Mouse (Mus musculus) right cerebral cortex, postnatal 4 days (tissue): ENCODE measurements at regions not wholly inside any gene's neighbourhood (a gene's known extent, or its start where the extent isn't known, plus 50 kb on each side); places are given as distances from the start of the nearest gene placed in this dataset.

Source experiments
- DNase-seq: peaks from one replicate; pipeline ENCODE4 v3.0.0-alpha.2; 2022

DNA sequence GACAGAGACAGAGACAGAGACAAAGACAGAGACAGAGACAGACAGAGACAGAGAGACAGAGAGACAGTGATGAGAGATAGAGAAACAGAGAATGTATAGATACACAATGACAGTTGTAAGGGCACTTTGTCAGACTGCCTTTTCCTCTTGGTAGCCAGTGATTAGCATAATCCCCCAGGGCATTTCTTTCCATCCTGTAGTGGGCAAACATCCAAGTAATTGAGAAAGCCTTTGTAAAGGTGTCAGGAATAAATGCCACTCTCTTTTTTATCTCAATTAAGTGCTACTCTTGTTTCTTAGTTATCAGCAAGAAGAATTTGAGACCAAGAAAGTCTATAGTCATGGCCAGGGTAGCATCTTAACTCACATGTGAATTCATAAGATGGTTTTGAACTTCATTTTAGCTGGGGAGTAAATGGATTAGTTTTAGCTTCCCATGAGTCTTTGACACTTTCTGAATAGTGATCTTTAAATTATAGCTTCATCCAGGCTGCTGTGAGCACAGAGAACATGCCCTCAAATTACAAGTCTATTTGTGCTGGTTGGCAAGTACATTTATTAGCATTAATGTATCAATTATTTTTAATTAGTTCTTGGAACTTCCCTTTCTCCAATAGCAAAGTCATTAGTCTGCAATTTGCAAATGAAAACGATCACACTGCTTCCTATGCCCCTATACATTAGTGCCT is 1215.9 kb downstream of the Gm9008 start:
- no peak for DNase-seq

DNA sequence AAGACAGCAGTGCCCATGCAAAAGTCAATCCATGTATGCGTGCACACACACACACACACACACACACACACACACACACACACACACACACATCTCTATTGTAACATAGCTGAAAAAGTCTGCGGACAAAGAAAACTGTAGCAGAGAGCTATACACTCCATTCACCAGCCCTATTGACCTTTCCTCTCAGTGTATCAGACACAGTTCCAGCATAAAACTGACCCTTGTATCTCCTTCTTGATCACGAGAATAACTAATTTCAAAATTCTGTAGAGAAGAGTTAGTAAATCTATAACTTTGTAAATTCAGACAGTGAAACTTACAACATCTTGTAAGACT is 1243.5 kb downstream of the Gm9008 start:
- DNase-seq = no peak

- DNase-seq = peak; percentile 36
These were observed 1244.1 kb downstream of the Gm9008 start for GRCm38 (mm10) chr6:75253357-75254075.

DNA sequence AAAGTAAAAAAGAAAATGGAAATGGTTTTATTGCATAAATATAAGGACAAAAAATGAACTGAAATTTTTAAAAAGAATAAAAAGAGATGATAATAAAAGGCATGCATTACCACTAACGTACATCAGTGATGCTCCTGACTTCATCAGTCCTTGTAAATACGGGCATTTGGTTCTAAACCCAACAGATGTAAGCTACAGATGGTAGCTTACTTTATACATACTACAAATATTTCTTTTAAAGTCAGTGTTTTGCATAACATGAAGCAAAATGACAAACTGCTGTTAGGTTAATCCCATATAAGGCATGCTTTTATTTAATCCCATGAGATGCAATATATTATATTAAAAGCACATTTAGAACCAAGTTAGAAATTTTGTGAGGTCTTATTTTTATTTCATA is 1282.1 kb downstream of the Gm9008 start:
- DNase-seq = no peak

DNA sequence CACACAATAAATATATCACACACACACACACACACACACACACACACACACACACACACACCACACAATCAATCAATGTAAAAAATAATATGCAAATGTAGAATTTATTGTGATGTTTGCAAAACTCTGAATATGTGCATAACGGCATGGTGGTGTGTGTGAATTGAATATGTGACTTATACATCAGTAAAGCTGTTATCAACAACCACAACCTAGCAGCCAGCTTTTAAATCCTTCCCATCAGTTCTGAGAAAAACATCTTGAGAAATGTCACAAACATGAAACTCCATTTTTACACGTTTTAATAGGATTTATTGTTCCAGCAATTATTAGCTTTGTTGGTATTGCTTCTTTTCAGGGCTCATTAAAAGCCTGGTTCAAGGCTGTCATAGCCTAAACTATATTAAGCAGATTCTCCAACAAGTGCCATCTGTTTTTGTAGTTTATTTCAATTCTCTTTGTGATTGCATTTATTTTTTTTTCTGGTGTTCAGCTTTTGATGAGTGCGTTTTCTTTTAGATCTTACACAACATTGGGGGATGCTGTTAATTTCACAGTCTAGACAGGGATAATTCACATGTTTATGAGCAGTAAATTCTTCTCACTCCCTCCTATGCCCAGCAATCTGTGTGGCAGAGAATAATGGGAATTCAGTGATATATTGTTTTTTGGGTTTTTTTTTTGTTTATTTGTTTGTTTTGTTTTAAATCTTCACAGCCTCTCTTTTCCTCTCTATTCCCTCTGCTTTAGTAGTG is 1284.7 kb downstream of the Gm9008 start:
- DNase-seq = no peak
